Mouse (Mus musculus) urinary bladder, postnatal 14 days (tissue): Measurements from ENCODE around the gene Usp2.
A peak's percentile ranks its signal among the peaks of the same experiment; 100 is the strongest.

ENCODE experiments used
- DNase-seq: peaks from one replicate; pipeline ENCODE4 v3.0.0; 2021; ENCODE audit warnings: low spot score

The Usp2 gene

DNA sequence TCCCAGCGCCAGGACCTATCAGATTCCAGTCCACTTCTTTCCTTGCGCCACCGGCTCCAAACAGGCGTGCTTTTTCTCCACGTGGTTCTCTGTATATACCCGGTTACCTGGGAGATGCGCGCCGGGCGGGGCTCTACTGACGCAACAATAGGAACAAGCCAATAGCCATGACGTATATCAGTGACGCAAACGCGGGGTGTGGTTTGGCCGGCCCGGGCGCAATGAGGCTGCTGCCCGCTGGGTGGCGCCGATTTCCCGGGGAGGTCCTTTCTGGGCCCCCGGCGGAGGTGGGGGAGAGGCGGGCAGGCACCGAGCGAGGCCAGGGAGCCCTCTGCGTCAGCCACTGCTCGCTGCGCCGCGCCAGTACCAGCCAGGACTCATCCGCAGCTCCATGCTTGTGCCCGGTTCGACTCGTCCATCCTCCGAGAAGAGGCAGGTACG is at the start of gene Usp2:
Usp2 (plus strand) TSS at position 237 of the 441 bp plus-strand sequence.
- peak; percentile 99 for DNase-seq

GRCm38 (mm10) chr9:44017846-44018245 is 49.0 kb upstream of the Usp2 start:
- no peak for DNase-seq

DNA sequence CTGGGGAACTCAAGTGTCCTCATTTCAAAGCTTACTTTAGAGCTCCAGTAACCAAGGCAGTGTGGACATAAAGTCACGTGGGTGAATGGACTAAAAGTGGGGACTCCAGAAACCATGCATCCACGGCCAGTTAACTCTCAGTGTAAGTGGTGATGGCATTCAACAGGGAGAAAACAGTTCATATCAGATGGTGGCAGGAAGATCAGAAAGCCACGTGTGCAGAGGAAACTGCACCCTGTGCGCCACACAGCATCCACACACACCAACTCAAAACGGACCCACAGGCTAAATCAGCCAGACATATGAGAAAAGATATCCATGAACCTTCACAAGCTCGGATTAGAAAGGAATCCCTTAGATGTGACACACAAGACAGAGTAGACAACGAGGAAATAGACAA is 46.8 kb upstream of the Usp2 start:
- no peak for DNase-seq

- DNase-seq: no peak
Observed at GRCm38 (mm10) chr9:44022100-44022847, 44.5 kb upstream of the Usp2 start.

DNA sequence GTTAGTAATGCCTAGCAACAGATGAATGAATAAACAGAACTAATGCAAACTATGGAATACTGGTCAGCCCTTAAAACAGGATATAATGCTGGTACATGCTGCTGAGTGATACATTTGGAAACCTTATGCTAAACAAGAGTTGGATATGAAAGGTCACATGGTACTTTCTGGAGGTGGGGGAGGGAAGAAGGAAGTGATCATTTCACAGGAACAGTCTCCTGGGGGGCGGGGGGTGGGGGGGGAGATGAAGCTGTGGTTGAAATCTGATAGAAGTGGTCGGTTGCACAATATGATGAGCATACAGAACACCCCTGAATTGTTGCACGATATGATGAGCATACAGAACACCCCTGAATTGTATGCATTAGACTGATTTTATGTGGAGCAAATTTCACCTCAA is 42.7 kb upstream of the Usp2 start:
- no peak for DNase-seq

DNA sequence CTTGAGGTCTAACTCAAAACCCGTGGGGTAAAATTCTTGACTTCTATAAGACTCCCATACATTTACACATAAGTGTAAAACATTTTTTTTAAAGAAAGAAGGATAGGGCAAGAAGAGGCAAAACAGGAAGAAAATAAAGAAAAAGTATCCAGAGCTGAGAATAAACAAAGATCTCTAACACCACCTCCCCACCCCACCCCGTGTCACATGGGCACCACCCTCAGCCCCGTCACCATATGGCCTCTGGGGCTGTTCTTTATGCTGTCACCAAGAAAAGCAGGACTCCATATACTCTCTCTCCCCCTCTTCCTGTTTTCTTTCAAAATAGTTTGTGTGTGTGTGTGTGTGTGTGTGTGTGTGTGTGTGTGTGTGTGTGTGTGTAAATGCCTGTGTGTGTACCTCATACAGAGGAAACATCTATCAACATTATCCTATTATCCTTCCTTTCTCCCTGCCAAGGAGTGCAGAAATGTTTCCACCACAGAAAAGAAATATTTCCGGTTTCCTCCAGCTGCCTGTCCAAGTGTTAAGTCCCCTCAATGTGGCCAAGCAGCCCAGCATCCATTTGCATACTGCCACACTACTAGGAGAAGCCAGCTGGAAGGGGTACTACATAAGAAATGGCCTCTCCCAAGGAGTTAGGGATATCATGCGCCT is 37.1 kb upstream of the Usp2 start:
- DNase-seq: no peak

GRCm38 (mm10) chr9:44030646-44031045 is 36.2 kb upstream of the Usp2 start:
- DNase-seq: no peak

DNA sequence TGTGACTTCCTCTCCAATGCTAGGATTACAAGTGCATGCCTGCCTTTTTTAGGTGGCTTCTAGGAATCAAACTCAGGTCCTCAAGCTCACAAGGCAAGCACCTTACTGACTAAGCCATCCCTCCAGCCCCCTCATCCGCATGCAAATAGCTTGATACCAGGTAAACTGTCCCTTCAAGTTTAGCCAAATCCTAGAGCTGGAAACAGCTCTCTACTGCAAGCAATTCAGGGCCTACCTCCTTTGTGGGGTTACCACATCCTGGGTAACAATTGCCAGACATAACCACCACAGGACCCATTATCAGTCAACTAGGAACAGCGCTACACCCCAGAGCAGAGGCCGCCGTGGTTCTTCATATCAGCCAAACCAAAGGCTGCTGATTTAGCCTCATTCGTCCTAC is 35.7 kb upstream of the Usp2 start:
- no peak for DNase-seq

DNA sequence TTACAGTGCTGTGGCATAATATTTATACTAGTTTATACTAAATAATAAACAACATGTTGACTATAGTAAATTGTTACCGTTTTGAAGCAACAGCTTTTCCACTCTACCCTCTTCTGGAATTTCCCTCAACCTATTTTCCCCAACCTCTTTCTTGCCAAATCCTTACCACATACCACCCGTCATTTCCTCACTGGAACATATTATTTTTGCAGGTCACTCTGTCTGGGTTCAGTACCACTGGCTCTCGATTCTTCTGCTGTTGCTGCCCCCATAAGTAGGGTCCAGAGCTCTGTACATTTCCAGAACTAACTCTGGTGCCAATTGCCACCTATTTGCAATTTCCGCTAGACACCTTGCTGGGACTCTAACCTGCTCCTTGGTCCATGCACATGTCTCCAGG is 34.9 kb upstream of the Usp2 start:
- no peak for DNase-seq

DNA sequence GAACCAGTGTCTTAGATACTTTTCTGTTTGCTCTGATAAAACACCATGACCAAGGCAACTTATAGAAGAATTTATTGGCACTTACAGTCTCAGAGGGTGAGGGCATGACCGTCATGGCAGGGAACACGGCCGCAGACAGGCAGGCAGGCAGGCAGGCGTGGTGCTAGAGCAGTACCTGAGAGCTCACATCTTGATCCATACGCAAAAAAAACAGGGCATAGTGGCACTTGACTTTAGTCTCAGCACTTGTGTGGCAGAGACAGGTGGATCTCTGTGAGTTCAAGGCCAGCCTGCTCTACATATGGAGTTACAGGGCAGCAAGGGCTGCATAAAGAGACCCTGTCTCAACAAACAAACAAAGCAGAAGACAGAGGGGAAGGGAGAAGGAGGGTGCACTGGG is 33.5 kb upstream of the Usp2 start:
- no peak for DNase-seq

DNA sequence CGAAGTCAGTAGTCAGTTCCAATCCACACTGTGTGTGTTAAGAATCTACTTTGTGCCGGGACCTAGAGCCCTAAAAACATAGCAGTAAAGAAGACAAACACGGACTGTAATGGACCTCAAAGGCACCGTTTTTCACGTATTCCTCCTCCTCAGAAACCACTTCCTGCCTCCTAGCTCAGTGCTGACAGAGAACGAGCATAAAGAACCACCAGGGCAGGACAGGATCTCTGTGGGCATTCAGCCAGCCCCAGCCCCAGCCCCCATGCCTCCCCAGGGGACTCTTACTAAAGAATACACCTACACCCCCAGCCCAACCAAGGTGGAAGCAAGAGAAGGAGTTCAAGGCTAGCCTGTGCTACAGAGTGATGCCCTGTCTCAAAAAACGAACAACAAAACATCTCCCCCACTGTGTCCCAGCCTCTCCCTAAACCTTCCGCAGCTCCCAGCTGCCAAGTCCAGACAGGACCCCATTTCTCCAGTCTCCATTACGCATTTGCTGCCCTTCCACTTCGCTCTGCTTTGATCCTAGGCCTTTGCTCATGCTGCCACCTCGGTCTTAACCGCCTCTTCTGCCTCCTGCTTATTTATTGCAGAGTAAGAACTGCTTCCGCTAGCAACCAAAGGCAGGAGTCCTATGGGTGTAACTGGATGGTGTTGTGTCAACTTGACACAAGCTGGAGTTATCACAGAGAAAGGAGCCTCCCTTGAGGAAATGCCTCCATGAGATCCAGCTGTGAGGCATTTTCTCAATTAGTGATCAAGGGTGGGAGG is 32.7 kb upstream of the Usp2 start:
- DNase-seq: no peak

GRCm38 (mm10) chr9:44037106-44037505 is 29.7 kb upstream of the Usp2 start:
- no peak for DNase-seq

- DNase-seq: no peak
Observed at GRCm38 (mm10) chr9:44041511-44042395, 25.1 kb upstream of the Usp2 start.

DNA sequence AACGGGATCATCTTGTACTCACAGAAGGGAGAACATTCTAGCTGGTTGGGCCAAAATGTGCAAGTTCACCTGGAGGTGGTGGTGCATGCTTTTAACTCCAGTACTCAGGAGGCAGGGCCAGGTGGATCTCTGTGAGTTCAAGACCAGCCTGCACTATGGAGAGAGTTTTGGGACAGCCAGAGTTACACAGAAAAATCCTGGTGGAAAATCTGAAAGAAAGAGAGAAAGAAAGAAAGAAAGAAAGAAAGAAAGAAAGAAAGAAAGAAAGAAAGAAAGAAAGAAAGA is 24.5 kb upstream of the Usp2 start:
- DNase-seq: no peak

DNA sequence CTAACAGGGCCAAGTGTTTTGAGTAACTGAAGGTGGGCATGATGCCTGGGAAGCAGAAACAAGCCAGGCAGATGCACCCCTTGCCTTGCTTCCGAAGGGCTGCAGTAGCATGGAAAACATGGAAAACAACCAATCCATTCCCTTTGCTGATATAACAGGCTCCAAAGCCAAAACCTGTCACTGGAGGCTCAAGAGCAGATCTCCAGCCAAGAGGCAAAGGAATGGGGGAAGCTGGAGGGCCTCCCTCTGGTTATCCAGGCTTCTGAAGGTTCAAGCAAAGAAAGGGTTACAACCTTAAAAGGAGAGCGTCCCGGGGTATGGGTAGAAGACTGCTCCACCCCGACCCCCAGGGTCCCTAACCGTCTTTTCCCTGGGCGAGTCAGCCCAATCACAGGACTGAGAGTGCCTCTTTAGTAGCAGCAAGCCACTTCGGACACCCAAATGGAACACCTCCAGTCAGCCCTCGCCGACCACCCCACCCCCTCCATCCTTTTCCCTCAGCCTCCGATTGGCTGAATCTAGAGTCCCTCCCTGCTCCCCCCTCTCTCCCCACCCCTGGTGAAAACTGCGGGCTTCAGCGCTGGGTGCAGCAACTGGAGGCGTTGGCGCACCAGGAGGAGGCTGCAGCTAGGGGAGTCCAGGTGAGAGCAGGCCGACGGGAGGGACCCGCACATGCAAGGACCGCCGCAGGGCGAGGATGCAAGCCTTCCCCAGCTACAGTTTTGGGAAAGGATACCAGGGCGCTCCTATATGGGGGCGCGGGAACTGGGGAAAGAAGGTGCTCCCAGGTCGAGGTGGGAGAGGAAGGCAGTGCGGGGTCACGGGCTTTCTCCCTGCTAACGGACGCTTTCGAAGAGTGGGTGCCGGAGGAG is 23.7 kb upstream of the Usp2 start, which contains the start of gene Thy1:
Thy1 (plus strand) TSS at position 549 of the 872 bp plus-strand sequence.
- DNase-seq: peak; percentile 22

DNA sequence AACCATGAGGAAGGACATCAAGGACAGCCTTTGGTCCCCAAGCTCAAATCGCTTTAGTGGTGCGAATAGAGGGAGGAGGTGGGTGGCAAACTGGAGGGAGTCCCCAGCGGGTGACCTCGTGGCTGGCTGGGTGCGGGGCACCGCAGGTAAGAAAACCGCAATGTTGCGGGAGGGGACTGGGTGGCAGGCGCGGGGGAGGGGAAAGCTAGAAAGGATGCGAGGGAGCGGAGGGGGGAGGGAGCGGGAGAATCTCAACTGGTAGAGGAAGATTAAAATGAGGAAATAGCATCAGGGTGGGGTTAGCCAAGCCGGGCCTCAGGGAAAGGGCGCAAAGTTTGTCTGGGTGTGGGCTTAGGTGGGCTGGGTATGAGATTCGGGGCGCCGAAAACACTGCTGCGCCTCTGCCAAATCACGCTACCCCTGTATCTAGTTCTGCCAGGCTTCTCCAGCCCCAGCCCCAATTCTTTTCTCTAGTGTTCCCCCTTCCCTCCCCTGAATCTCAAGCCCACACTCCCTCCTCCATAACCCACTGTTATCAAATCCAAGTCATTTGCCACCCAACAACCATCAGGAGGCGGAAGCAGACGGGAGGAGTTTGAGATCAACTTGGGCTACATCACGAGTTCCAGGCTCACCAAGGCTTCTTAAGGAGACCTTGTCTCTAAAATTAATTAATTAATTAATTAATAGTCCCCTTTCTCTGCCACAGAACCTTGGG is 23.0 kb upstream of the Usp2 start:
- DNase-seq: no peak

DNA sequence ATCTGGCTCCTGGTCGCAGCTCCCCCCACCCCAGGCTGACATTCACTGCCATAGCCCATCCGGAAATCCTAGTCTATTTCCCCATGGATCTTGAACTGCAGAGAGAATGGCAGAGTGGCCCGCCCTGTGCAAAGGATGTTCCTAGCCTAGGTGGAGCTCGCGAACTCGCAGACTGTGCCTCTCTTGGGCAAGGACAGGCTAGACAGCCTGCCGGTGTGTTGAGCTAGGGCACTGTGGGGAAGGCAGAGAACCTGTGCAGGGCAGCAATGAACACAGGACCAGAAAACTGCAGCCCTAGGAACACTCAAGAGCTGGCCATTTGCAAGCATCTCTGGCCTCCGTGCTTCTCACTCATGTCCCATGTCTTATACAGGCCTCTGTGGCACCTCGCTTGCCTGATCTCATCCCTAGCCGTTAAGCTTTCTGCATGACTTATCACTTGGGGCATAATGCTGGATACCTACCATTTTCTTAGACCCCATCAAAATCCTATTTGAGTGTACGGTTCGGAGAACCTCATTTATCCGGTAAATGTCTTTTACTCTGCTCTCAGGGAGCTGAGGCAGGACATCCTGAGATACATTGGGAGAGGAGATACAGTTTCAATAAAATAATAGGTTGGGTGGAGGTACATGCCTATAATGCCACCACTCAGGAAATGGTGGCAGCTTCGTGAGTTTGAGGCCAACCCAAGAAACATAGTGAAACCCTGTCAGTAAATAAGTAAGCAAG is 22.2 kb upstream of the Usp2 start:
- DNase-seq: no peak

GRCm38 (mm10) chr9:44045158-44045883 is 21.5 kb upstream of the Usp2 start:
- no peak for DNase-seq

GRCm38 (mm10) chr9:44045884-44046272 is 20.9 kb upstream of the Usp2 start:
- no peak for DNase-seq
